Mouse (Mus musculus) spleen, adult 2 months (tissue): ENCODE measurements around the gene Slc16a13. TPM values are rescaled to one million over a fixed set of nuclear protein-coding genes. Genes with fewer than 3 reads are reported as not detected.

ENCODE experiments used
- DNase-seq, 2 experiments: peaks; one replicate each; pipeline versions ENCODE4 v3.0.0 to v3.0.0-alpha.2; 2012 to 2021; ENCODE audit warnings: low spot score in 2 of 2, low read depth in 1 of 2
- H3K27ac ChIP-seq: fragments of 200-500 bp; 2 replicates; pipeline ENCODE4 v1.5.1; 2012; ENCODE audit warnings: low read length, inconsistent platforms; ENCODE audit not compliant: insufficient read depth
- H3K27me3 ChIP-seq: fragments of 200-500 bp; 2 replicates; pipeline ENCODE4 v1.6.1; 2012; ENCODE audit warnings: mild to moderate bottlenecking, moderate library complexity, low read length, inconsistent platforms; ENCODE audit not compliant: control insufficient read depth, insufficient read depth
- H3K36me3 ChIP-seq: fragments of 200-500 bp; 2 replicates; pipeline ENCODE4 v1.6.1; 2012; ENCODE audit warnings: mild to moderate bottlenecking, low read length, inconsistent platforms; ENCODE audit not compliant: control insufficient read depth, insufficient read depth
- H3K4me1 ChIP-seq: fragments of 200-500 bp; 2 replicates; pipeline ENCODE4 v1.6.1; 2011; ENCODE audit warnings: inconsistent platforms; ENCODE audit not compliant: control insufficient read depth, insufficient read depth, insufficient read length
- H3K4me3 ChIP-seq: fragments of 200-500 bp; 2 replicates; pipeline ENCODE4 v1.5.1; 2011; ENCODE audit warnings: mild to moderate bottlenecking, inconsistent platforms; ENCODE audit not compliant: insufficient read depth, insufficient read length; ENCODE audit errors: extremely low read depth
- CTCF ChIP-seq: fragments of 200-500 bp; IDR thresholded peaks from 2 replicates; pipeline ENCODE4 v1.5.1; 2011; ENCODE audit warnings: mild to moderate bottlenecking, inconsistent platforms; ENCODE audit not compliant: insufficient read depth, insufficient read length, insufficient replicate concordance; ENCODE audit errors: extremely low read depth
- POLR2A ChIP-seq: fragments of 200-500 bp; IDR thresholded peaks from 2 replicates; pipeline ENCODE4 v1.6.1; 2011; ENCODE audit warnings: low read depth, low read length, inconsistent platforms
- WGBS: fragments of 180-500 bp; shearing (Covaris S2); methylation state at CpG from one replicate; pipeline ENCODE4 v1.1.7; 2018; 5-methylcytosine and 5-hydroxymethylcytosine counted together
- polyA plus RNA-seq: library from polyadenylated mRNA; depleted of rRNA; stranded (reverse); fragments of >200 nt; gene quantifications from 2 replicates; pipeline ENCODE4 v1.2.3, GENCODE M21; 2012; rRNA removed

Gene Slc16a13
- polyA plus RNA-seq, 1 experiment: 5.6 TPM

GRCm38 (mm10) chr11:70168136-70168535, 52.7 kb downstream of the Slc16a13 start:
- no peak for DNase-seq
- Histone ChIP-seq H3K4me3 (no peak overlapping the region), H3K27ac (no peak overlapping the region), H3K4me1 (no peaks in the 10 kb centered on the region), H3K27me3 (no peaks in the 10 kb centered on the region), H3K36me3 (no peaks in the 10 kb centered on the region)
- WGBS: 85% methylated on average over 7 of the region's 7 CpGs
- TF ChIP-seq POLR2A (no peak), CTCF (no peak)

Other genes starting within 250 kb of the Slc16a13 start
- gene Ctdnep1, start 239.9 kb downstream of the Slc16a13 start, polyA plus RNA-seq: 75.8 and 87.9 TPM in 2 replicates
- 32.5 and 33.3 TPM in 2 replicates for gene Elp5, start 238.5 kb downstream of the Slc16a13 start, polyA plus RNA-seq
- 235 and 251 TPM in 2 replicates for gene Gabarap, start 229.9 kb downstream of the Slc16a13 start, polyA plus RNA-seq
- gene Phf23, start 225.3 kb downstream of the Slc16a13 start, polyA plus RNA-seq: 13.8 and 21.4 TPM in 2 replicates
- gene Dvl2, start 220.5 kb downstream of the Slc16a13 start, polyA plus RNA-seq: 21.4 and 22.3 TPM in 2 replicates
- 29.5 and 37.0 TPM in 2 replicates for gene Acadvl, start 205.7 kb downstream of the Slc16a13 start, polyA plus RNA-seq
- gene Dlg4, start 204.1 kb downstream of the Slc16a13 start, polyA plus RNA-seq: 10.3 and 13.3 TPM in 2 replicates
- gene Asgr1, start 167.0 kb downstream of the Slc16a13 start, polyA plus RNA-seq: 0.09 TPM in 1 of 2 replicates, not detected in the other
- 0.45 and 0.51 TPM in 2 replicates for gene Asgr2, start 128.4 kb downstream of the Slc16a13 start, polyA plus RNA-seq
- 0.35 and 0.50 TPM in 2 replicates for gene Mgl2, start 90.7 kb downstream of the Slc16a13 start, polyA plus RNA-seq
- gene Clec10a, start 64.9 kb downstream of the Slc16a13 start, polyA plus RNA-seq: 2.8 and 4.1 TPM in 2 replicates
- 0.32 and 0.40 TPM in 2 replicates for gene Slc16a11, start 8.3 kb downstream of the Slc16a13 start, polyA plus RNA-seq
- gene Bcl6b, start 8.7 kb upstream of the Slc16a13 start, polyA plus RNA-seq: 3.7 and 5.6 TPM in 2 replicates
- gene 0610010K14Rik, start 16.9 kb upstream of the Slc16a13 start, polyA plus RNA-seq: 60.0 and 85.5 TPM in 2 replicates
- 5.1 and 5.8 TPM in 2 replicates for gene Gm21988, start 18.8 kb upstream of the Slc16a13 start, polyA plus RNA-seq
- gene Rnasek, start 18.8 kb upstream of the Slc16a13 start, polyA plus RNA-seq: 83.7 and 101 TPM in 2 replicates
- gene Alox12, start 34.3 kb upstream of the Slc16a13 start, polyA plus RNA-seq: 21.1 and 21.4 TPM in 2 replicates
- 0.12 and 0.13 TPM in 2 replicates for gene Alox12e, start 101.6 kb upstream of the Slc16a13 start, polyA plus RNA-seq
- gene Alox15, start 131.0 kb upstream of the Slc16a13 start, polyA plus RNA-seq: 2.5 and 4.1 TPM in 2 replicates
- gene Pelp1, start 189.0 kb upstream of the Slc16a13 start, polyA plus RNA-seq: 15.5 and 17.9 TPM in 2 replicates
- gene Arrb2, start 211.6 kb upstream of the Slc16a13 start, polyA plus RNA-seq: 145 TPM in 2 replicates
- 24.6 and 29.2 TPM in 2 replicates for gene Med11, start 230.9 kb upstream of the Slc16a13 start, polyA plus RNA-seq
- 10.5 and 10.6 TPM in 2 replicates for gene Zmynd15, start 238.4 kb upstream of the Slc16a13 start, polyA plus RNA-seq
- 28.8 TPM in 2 replicates for gene Cxcl16, start 238.9 kb upstream of the Slc16a13 start, polyA plus RNA-seq